Mouse (Mus musculus): Measurements from ENCODE around the gene Pjvk. TPM values are rescaled to one million over a fixed set of nuclear protein-coding genes. Genes with fewer than 3 reads are reported as not detected.

The Pjvk gene
- polyA plus RNA-seq, 1 experiment from 2014 or later, result not detected

- H3K27me3 ChIP-seq (replicated peaks; ENCODE audit: control insufficient read depth, insufficient read depth, low read length), result no peaks in the 10 kb centered on the region
- H3K9ac ChIP-seq (ENCODE audit: low read depth, low read length), result peak within 1 kb of the TSS; percentile 79
- DNase-seq (ENCODE audit: low spot score) (peak; percentile 95), ATAC-seq (ENCODE audit: low read depth) (peak; percentile 96)
- WGBS, result under 1% methylated on average over 17 of the region's 17 CpGs
- H3K9me3 ChIP-seq (ENCODE audit: control insufficient read depth, low read length), result no peaks in the 10 kb centered on the region
- H3K27ac ChIP-seq (replicated peaks; ENCODE audit: low read depth, low read length), result peak within 1 kb of the TSS; percentile 93
- H3K36me3 ChIP-seq (ENCODE audit: control insufficient read depth, insufficient read depth, low read length), result 0 out of 2 replicates have a peak, but pooled peaks cover under 1% of the 10 kb centered on the region
- peaks cover 21% of the 10 kb centered on the region for H3K4me1 ChIP-seq (ENCODE audit: control insufficient read depth, insufficient read depth, low read length)
- H3K4me2 ChIP-seq (ENCODE audit: low read depth, low read length), result peak within 1 kb of the TSS; percentile 82
- peak within 1 kb of the TSS; percentile 59 for H3K4me3 ChIP-seq (ENCODE audit: low read depth, low read length)
Observed at GRCm38 (mm10) chr2:76672966-76673392, 24.7 kb downstream of the Pjvk start, which contains the start of gene Fkbp7. Gene Fkbp7, minus strand, starts transcription at chr2:76673116.

DNA sequence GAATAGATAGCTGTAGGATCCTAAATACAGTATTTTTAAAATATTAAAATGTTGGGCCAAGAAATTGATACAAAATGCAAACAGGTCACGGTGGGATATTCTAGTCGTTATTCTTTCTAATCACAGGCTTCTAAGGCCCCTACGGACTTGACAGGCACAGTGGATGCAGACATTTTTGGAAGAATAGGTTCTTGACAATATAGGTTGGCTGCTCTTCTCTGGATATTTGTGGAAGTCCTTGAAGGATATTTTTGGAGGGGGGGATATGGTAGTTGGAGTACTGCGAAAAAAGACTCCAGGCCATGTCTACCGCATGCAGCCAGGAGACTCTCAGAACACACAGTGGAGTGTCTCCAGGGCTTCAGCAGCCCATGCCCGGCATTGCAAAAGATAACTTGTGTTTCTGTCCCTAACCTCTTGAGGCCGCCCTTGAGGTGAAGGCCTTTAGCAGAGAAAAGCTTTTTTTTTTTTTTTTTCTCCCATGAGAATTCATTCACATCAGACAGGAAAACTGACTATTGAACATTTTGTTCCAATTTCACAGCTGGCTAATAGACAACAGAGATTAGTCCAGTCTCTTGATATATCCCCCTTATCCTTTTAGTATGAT lies 25.3 kb downstream of the Pjvk start:
- Histone ChIP-seq H3K4me3 (ENCODE audit: low read depth, low read length) (peak overlapping the region; percentile 59), H3K27me3 (replicated peaks; ENCODE audit: control insufficient read depth, insufficient read depth, low read length) (no peaks in the 10 kb centered on the region), H3K4me2 (ENCODE audit: low read depth, low read length) (peak overlapping the region; percentile 82), H3K27ac (replicated peaks; ENCODE audit: low read depth, low read length) (peak overlapping the region; percentile 93; the same call in 1 of the 2 replicates), H3K4me1 (ENCODE audit: control insufficient read depth, insufficient read depth, low read length) (peaks cover 21% of the 10 kb centered on the region), H3K9me3 (ENCODE audit: control insufficient read depth, low read length) (no peaks in the 10 kb centered on the region), H3K9ac (ENCODE audit: low read depth, low read length) (0 out of 2 replicates have a peak overlapping the region, but pooled peaks have one; percentile 79), H3K36me3 (ENCODE audit: control insufficient read depth, insufficient read depth, low read length) (peaks cover 6% of the 10 kb centered on the region)
- 36% methylated on average over 7 of the region's 7 CpGs for WGBS
- DNase-seq (ENCODE audit: low spot score), result peak; percentile 68
- no peak for ATAC-seq (ENCODE audit: low read depth)

- peak within 1 kb of the TSS; percentile 68 for H3K4me3 ChIP-seq (ENCODE audit: low read depth, low read length)
- ATAC-seq (ENCODE audit: low read depth) (peak; percentile 64), DNase-seq (ENCODE audit: low spot score) (peak; percentile 93)
- H3K27me3 ChIP-seq (replicated peaks; ENCODE audit: control insufficient read depth, insufficient read depth, low read length), result no peaks in the 10 kb centered on the region
- peak within 1 kb of the TSS; percentile 80 for H3K27ac ChIP-seq (replicated peaks; ENCODE audit: low read depth, low read length)
- H3K4me1 ChIP-seq (ENCODE audit: control insufficient read depth, insufficient read depth, low read length), result peaks cover 21% of the 10 kb centered on the region
- H3K9ac ChIP-seq (ENCODE audit: low read depth, low read length), result peak within 1 kb of the TSS; percentile 88
- WGBS, result 5% methylated on average over 36 of the region's 52 CpGs
- peak within 1 kb of the TSS; percentile 72 for H3K4me2 ChIP-seq (ENCODE audit: low read depth, low read length)
- H3K9me3 ChIP-seq (ENCODE audit: control insufficient read depth, low read length), result no peaks in the 10 kb centered on the region
- H3K36me3 ChIP-seq (ENCODE audit: control insufficient read depth, insufficient read depth, low read length), result peaks cover 10% of the 10 kb centered on the region
Observed at GRCm38 (mm10) chr2:76674725-76675427, 26.6 kb downstream of the Pjvk start, which contains the start of gene Plekha3. Gene Plekha3, plus strand, starts transcription at chr2:76675281.

DNA sequence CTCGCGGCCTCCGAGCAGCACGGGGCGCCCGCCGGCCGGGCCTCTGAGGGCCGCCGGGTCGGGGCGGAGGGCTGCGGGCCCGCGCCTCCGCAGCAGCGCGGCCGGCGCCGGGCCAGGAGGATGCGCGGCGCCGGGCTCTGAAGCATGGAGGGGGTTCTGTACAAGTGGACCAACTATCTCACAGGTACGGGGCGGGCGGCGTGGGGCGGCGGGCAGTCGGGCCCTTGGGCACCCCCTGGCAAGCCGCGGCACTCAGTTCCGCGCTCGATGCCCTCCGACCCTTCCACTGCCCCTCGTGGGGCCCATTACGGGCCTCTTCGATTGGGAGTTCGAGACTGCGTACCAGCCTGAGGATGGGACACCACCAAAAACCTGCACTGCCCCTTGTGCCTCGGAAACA lies 27.2 kb downstream of the Pjvk start:
- no peaks in the 10 kb centered on the region for H3K9me3 ChIP-seq (ENCODE audit: control insufficient read depth, low read length)
- H3K27ac ChIP-seq (replicated peaks; ENCODE audit: low read depth, low read length), result peak overlapping the region; percentile 80
- peak overlapping the region; percentile 72 for H3K4me2 ChIP-seq (ENCODE audit: low read depth, low read length)
- H3K36me3 ChIP-seq (ENCODE audit: control insufficient read depth, insufficient read depth, low read length), result peaks cover 15% of the 10 kb centered on the region
- under 1% methylated on average over 13 of the region's 44 CpGs for WGBS
- no peaks in the 10 kb centered on the region for H3K27me3 ChIP-seq (replicated peaks; ENCODE audit: control insufficient read depth, insufficient read depth, low read length)
- peak overlapping the region; percentile 68 for H3K4me3 ChIP-seq (ENCODE audit: low read depth, low read length)
- peak; percentile 31 for ATAC-seq (ENCODE audit: low read depth)
- DNase-seq (ENCODE audit: low spot score), result no peak
- peaks cover 21% of the 10 kb centered on the region for H3K4me1 ChIP-seq (ENCODE audit: control insufficient read depth, insufficient read depth, low read length)
- peak overlapping the region; percentile 88 for H3K9ac ChIP-seq (ENCODE audit: low read depth, low read length)

GRCm38 (mm10) chr2:76675949-76676348 lies 27.7 kb downstream of the Pjvk start:
- Histone ChIP-seq H3K36me3 (ENCODE audit: control insufficient read depth, insufficient read depth, low read length) (peaks cover 16% of the 10 kb centered on the region), H3K4me3 (ENCODE audit: low read depth, low read length) (peak overlapping the region; percentile 68), H3K9ac (ENCODE audit: low read depth, low read length) (peak overlapping the region; percentile 88), H3K4me1 (ENCODE audit: control insufficient read depth, insufficient read depth, low read length) (peaks cover 21% of the 10 kb centered on the region), H3K9me3 (ENCODE audit: control insufficient read depth, low read length) (no peaks in the 10 kb centered on the region), H3K27ac (replicated peaks; ENCODE audit: low read depth, low read length) (no peak overlapping the region), H3K27me3 (replicated peaks; ENCODE audit: control insufficient read depth, insufficient read depth, low read length) (no peaks in the 10 kb centered on the region), H3K4me2 (ENCODE audit: low read depth, low read length) (peak overlapping the region; percentile 72)
- DNase-seq (ENCODE audit: low spot score) (no peak), ATAC-seq (ENCODE audit: low read depth) (no peak)
- 10% methylated on average over 4 of the region's 4 CpGs for WGBS

GRCm38 (mm10) chr2:76676401-76677226 lies 28.3 kb downstream of the Pjvk start:
- no peak overlapping the region for H3K27ac ChIP-seq (replicated peaks; ENCODE audit: low read depth, low read length)
- peaks cover 16% of the 10 kb centered on the region for H3K36me3 ChIP-seq (ENCODE audit: control insufficient read depth, insufficient read depth, low read length)
- H3K4me2 ChIP-seq (ENCODE audit: low read depth, low read length), result peak overlapping the region; percentile 72
- no peaks in the 10 kb centered on the region for H3K9me3 ChIP-seq (ENCODE audit: control insufficient read depth, low read length)
- H3K4me1 ChIP-seq (ENCODE audit: control insufficient read depth, insufficient read depth, low read length), result peaks cover 14% of the 10 kb centered on the region
- peak overlapping the region; percentile 88 for H3K9ac ChIP-seq (ENCODE audit: low read depth, low read length)
- WGBS, result 56% methylated on average over 13 of the region's 13 CpGs
- ATAC-seq (ENCODE audit: low read depth), result no peak
- no peak for DNase-seq (ENCODE audit: low spot score)
- H3K4me3 ChIP-seq (ENCODE audit: low read depth, low read length), result peak overlapping the region; percentile 68
- no peaks in the 10 kb centered on the region for H3K27me3 ChIP-seq (replicated peaks; ENCODE audit: control insufficient read depth, insufficient read depth, low read length)

DNA sequence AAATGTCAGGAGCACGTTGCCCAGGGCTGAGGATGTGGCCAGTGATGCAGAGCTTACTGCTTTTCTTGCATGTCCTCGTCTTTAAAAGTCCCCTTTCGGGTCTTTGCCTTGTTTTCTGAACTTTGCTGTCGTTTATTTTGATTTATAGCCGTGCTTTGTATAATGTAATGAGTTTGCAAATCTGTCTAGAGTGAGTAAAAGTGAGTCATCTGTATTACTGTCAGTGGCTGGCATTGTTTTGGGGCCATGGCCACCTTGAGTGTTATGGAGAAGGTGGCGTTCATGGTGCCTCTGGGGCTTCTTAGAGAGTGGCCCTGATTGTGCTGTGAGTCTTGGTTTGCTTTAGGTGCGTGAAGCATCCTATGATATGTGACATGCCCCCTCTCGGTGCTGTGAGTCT lies 34.0 kb downstream of the Pjvk start:
- Histone ChIP-seq H3K9me3 (ENCODE audit: control insufficient read depth, low read length) (no peaks in the 10 kb centered on the region), H3K9ac (ENCODE audit: low read depth, low read length) (no peak overlapping the region), H3K27ac (replicated peaks; ENCODE audit: low read depth, low read length) (no peak overlapping the region), H3K4me3 (ENCODE audit: low read depth, low read length) (no peak overlapping the region), H3K36me3 (ENCODE audit: control insufficient read depth, insufficient read depth, low read length) (peaks cover 71% of the 10 kb centered on the region), H3K4me2 (ENCODE audit: low read depth, low read length) (no peak overlapping the region), H3K27me3 (replicated peaks; ENCODE audit: control insufficient read depth, insufficient read depth, low read length) (no peaks in the 10 kb centered on the region), H3K4me1 (ENCODE audit: control insufficient read depth, insufficient read depth, low read length) (no peaks in the 10 kb centered on the region)
- 90% methylated on average over 8 of the region's 8 CpGs for WGBS
- no peak for DNase-seq (ENCODE audit: low spot score)
- no peak for ATAC-seq (ENCODE audit: low read depth)

- ATAC-seq (ENCODE audit: low read depth) (peak; percentile 65; the same call in 1 of the 2 replicates), DNase-seq (ENCODE audit: low spot score) (peak; percentile 32)
- Histone ChIP-seq H3K4me3 (ENCODE audit: low read depth, low read length) (no peak overlapping the region), H3K4me1 (ENCODE audit: control insufficient read depth, insufficient read depth, low read length) (no peaks in the 10 kb centered on the region), H3K4me2 (ENCODE audit: low read depth, low read length) (no peak overlapping the region), H3K27me3 (replicated peaks; ENCODE audit: control insufficient read depth, insufficient read depth, low read length) (no peaks in the 10 kb centered on the region), H3K9ac (ENCODE audit: low read depth, low read length) (no peak overlapping the region), H3K36me3 (ENCODE audit: control insufficient read depth, insufficient read depth, low read length) (peaks cover 93% of the 10 kb centered on the region), H3K27ac (replicated peaks; ENCODE audit: low read depth, low read length) (no peak overlapping the region), H3K9me3 (ENCODE audit: control insufficient read depth, low read length) (no peaks in the 10 kb centered on the region)
- WGBS, result 91% methylated on average over 3 of the region's 3 CpGs
Observed at GRCm38 (mm10) chr2:76686986-76687385, 38.7 kb downstream of the Pjvk start.
